Mouse (Mus musculus) cerebral cortex, adult 2 months (tissue): ENCODE data around the gene Apobr.

ENCODE experiments used
- whole genome bisulfite sequencing: fragments of 180-500 bp; shearing (Covaris S2); methylation state at CpG from one replicate; pipeline ENCODE4 v1.1.7; 2018; 5-methylcytosine and 5-hydroxymethylcytosine counted together

The Apobr gene

DNA sequence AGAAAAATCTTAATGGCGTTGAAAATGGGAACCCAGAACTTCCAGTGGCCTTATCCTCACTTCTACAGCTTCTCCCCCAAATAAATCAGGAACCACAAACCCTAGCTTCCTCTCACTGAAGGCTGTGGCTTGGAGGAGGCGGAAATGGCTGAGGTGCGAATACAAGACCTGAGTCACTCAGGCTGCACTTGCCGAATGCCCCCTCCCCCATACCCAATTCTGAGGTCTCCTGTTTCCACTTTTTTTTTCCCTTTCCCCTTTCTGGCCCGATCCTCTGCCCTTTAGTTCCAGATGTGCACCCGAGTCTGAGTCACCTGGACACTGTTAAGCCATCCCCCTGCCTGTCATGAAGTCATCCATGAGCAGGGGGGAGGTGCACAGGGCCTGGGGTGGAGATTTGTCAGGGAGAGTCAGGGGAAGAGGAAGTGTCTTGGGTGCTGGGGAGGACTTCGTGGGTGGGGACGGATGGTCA lies at the start of gene Apobr:
TSS of gene Apobr (plus strand) at position 437 of the 472 bp plus-strand sequence.
- 75% methylated on average over 8 of the region's 8 CpGs for WGBS

DNA sequence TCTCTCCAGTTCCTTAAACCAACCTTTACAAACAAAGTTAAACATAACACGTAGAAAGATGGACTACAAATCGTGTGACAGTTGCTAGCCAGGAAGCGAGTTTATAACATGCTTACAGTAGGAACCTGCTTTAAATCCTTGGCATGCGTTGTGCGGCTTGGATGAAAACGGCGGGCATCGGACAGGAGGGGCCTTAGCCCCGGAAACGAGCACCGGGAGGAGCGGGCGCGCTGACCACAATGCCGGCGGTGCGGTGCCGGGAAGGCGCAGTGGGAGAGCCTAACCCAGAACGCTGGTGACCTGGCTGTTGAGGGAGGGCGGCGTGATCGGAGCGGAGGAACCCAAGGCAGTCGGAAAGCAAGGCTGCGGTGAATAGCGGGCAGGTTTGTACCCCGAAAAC lies 49.0 kb upstream of the Apobr start:
- 3% methylated on average over 28 of the region's 28 CpGs for WGBS

DNA sequence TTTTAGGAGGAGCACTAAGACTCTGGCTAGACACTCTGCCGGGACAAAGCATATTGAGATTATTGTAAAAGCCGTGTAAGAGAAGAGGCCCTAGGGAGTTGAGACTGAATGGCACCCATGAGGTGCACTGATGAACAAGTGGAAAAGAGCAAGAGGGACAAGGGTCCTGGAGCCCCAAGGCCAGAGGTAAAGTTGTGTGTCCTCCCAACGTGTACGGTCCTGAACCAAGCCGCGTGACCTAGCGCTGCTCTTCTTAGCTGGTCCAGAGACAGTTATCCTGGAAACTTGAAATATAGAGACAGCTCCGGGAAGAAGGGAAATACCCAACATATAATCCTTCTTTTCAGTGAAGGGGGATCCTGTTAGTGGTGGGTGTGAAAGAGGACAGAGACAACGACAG lies 48.3 kb upstream of the Apobr start:
- 56% methylated on average over 9 of the region's 9 CpGs for WGBS

DNA sequence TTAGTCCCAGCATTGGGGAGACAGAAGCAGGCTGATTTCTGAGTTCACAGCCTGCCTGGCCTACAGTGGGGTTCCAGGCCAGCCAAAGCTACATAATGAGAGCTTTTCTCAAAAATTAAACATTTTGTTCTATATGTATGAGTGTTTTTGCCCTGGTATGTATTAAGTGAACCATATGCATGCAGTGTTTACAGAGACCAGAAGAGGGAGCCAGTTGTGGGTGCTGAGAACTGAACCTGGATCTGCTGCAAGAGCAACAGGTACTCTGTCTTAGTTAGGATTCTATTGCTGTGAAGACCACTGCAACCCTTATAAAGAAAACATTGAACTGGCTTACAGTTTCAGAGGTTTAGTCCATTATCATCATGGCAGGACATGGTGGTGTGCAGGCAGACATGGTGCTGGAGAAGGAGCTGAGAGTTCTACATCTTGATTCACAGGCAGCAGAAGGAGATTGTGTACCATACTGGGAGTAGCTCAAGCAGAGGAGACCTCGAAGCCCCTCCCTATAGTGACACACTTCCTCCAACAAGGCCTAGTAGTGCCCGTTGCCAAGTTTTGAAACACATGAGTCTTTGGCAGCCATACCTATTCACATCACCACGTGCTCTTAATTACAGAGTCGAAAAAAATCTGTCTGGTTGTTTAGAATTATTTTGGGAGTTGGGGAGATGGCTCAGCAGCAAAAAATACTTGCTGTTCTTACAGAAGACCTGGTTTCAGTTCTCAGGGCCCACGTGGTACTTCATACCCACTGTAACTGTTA lies 46.7 kb upstream of the Apobr start:
- WGBS, result 39% methylated on average over 5 of the region's 5 CpGs

DNA sequence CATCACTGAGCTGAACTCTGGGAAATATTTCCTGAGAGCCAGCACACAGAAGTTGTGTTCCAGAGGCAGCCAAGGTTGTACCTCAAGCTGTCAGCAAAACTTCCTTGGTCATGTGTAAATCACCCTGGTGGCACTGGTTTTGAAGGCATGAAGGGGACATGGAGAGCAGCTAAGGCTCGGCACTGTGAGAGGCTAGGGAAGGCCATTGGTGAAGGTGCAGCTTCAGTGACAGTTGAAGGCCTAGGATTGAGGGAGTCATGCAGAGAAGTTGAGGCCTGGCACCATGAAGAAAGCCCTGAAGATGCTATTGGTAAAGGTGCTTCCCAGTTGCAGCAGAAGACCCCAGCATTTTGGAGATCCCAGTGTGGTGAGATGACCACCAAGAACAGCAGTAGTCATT lies 43.1 kb upstream of the Apobr start:
- 96% methylated on average over 1 of the region's 1 CpGs for WGBS

DNA sequence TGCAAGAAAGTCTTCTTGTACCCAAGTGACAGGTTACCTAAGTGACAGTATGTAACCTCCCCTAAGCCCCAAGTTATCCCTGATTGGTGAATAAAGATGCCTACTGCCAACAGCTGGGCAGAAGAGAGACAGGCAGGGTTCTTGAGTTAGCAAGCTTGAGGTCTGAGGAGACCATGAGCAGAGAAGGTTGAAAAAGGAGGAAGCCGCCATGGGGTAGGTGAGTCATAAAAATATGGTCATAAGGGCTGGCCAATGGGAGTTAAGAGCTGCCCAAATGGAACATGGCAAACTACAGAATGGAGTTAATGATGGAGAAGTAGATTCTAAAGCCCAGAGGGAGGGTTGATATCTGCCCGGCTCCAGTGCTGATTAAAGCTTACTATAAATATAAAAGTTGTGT lies 39.1 kb upstream of the Apobr start:
- 80% methylated on average over 2 of the region's 2 CpGs for WGBS

DNA sequence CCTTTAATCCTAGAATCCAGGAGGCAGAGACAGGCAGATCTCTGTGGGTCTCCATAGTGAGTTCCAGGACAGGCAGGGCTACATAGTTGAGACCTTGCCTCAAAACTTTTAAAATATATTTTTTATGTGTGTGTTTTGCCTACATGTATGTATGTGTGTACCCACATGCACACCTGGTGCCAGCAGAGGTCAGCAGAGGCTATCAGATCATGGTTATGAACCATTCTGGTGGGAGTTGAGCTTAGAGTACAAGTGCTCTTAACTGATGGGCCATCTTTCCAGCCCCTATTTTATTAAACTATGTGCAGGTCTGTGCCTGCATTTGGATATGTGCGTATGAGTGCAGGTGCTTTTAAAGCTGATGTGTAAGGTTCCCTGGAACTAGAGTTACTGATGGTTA lies 29.9 kb upstream of the Apobr start:
- 95% methylated on average over 1 of the region's 1 CpGs for WGBS

DNA sequence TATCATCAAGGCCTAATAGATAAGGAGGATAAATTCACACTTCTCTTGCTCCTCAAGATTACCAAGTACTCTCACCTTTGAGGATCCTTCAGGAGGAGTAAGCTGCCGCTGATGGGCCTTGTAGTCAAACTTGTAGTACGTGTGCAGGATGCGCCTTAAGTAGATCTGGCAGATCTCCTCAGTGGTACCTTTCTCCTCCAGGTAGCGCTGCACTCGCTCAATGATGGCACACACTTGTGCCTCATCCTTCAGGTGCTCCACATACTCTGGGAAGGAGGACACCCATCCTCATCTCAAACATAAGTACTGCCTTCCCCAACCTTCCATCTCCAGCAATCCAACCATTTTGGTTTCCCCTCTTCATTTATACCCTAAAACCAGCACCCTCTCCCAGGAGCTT lies 28.1 kb upstream of the Apobr start:
- 97% methylated on average over 5 of the region's 5 CpGs for WGBS

DNA sequence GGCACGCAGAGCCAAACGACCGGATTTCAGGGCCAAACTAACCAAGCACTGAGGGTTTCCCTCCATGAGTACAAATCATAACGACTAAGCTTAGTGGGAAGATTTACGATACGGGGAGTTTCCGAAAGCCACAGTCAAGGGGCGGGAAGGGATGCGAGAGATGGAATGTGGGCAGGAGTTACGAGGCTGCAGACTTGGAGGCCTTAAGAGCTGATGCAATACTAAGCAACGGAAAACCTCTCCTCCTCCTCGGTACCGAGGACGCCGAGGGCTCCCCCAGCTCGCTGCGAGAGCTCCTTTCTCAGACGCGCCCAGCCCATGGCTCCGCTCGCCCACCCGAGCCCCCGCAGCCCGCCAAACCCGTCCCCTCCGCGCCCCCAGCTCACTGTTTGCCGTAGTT lies 19.0 kb upstream of the Apobr start:
- under 1% methylated on average over 28 of the region's 28 CpGs for WGBS

DNA sequence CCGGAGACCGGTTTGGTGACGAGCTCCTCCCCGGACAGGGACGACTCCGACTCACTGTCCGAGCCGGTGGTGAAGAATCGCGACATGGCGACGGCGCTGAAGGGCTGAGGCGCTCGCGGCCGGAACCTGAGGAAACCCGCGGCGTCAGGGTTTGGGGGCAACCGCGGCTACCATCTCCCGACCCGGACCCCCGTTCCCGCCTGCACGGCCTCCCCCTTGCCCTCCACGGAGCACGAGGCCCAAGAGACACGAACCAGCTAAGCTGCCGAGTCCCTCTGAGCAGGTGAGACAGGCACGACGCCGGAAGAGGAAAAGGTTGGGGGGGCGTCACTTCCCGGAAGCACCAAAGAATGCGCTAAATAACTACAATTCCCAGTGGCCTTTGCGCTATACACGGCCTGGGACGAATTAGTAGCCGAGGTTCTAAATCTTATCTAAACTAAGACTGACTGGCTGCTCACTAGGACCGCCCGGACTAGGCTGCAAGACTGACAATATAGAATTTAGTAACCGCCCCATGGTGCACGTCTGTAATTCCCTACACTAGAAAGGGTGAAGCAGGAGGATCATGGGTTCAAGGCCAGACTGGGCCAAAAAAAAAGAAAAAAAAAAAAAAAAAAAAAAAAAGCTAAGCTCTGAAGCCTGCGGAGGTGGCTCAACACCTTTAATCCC lies 18.5 kb upstream of the Apobr start, which contains the start of gene Eif3c:
TSS of gene Eif3c (minus strand) at position 318 of the 672 bp plus-strand sequence.
- WGBS, result under 1% methylated on average over 46 of the region's 46 CpGs

DNA sequence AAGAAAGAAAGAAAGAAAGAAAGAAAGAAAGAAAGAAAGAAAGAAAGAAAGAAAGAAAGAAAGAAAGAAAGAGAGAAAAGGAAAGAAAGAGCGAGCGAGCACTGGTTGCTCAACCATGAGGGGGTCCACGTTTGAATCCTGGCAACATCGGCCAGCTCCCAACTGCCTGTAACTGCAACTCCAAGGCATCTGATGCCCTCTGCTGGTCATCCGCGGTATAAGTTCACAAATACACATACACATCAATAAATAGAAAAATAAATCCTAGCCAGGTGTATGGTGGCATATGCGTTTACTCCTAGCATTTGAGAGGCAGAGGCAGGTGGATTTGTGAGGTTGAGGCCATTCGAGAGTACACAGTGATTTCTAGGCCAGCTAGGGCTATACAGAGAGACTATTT lies 7.8 kb upstream of the Apobr start:
- 59% methylated on average over 8 of the region's 8 CpGs for WGBS

DNA sequence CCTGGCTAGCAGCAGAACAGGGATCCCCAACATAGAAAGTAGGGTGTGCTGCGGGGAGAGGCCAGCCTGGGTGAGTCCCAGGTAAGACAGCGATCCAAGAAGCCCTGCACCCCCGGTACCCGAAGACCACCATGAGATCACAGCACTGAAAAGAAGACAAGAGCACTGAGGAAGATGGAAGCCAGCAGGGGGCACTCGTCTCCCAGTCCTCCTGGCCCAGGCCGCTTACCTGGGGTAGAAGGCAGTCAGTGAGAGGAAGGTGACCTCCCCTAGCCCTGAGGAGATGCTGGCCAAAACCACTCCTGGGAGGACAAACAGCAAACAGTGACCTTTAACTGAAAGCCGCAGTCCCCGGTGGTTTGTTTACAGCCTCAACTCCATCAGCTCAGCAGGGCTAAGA lies 5.6 kb upstream of the Apobr start:
- WGBS, result 70% methylated on average over 8 of the region's 8 CpGs

DNA sequence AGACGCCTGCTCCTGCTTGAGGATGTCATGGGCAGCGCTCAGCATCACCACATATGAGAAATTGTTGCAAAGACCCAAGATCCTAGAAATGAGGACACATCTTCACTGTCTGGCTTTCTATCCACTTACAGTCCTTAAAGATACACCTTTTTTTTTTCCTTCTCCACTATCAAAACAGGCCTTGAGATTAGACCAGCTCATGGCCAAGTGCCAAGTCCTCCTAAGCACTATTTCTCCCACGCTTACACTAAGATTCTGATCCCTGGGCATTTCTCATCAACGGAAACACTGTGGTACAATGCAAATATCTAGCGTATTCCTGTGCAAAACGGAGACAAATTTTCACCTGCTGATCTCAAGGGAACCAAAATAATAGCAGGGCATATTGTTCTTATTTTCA lies 3.1 kb upstream of the Apobr start:
- 72% methylated on average over 6 of the region's 6 CpGs for WGBS

DNA sequence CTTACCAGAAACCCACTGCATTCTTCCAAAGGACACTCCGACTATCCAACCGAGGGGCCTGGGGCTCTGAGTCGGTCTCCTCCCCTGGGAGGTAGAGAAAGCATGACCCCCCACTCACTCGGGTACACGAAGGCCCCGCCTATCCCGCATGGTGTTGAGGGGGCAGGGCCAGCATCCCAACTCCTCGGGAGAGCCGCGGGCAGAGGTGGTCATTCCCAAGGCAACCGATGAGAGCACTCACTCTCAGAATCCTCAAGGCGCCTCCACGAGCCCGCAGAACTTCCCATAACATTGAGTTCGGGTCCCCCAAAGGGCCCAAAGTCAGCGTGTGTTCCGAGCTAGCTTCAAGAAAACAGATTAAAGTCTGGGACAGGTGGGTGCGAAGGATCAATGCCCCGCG lies 2.0 kb upstream of the Apobr start:
- WGBS, result 3% methylated on average over 20 of the region's 20 CpGs

DNA sequence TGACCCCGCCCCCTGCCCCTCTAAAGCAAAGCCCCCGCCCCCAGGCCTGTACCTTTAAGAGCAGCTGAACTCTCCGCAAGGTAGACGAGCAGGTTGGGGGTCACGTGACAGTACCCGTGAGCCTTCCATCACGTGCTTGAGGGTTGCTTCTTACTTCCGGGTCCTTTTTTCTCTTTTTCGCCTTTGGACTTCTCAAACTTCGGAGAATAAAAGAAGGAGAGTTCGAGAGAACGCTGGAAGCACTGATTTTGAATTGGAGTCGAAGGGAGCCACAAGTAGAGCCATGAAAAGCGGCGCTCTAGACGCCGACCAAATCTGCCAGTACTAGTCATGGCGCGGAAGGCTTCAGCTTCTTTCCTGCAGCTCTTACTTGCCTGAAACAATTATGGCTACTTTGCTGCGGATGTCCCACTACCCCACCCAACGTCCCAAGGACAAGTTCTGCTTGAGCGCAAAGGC lies 1.5 kb upstream of the Apobr start:
- under 1% methylated on average over 22 of the region's 22 CpGs for WGBS

DNA sequence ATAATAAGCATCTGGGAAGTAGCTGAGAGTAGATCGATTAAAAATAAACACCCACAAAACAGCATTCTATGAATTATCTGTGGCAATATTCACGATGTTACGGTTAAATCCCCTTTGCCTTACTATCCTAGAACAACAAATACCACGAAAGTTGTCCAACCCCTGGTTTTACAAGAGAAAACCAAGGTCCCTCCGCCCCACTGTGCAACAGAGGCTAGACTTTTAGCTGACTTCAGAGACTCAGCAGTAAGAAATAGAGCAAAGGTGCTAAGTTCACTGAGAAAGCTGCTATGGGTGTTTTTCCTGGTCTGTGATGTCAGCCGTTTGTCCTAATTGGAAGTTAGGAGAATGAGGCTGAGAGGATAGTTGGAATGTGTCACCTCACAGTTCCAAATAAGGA lies 981 bp upstream of the Apobr start:
- 56% methylated on average over 6 of the region's 6 CpGs for WGBS

DNA sequence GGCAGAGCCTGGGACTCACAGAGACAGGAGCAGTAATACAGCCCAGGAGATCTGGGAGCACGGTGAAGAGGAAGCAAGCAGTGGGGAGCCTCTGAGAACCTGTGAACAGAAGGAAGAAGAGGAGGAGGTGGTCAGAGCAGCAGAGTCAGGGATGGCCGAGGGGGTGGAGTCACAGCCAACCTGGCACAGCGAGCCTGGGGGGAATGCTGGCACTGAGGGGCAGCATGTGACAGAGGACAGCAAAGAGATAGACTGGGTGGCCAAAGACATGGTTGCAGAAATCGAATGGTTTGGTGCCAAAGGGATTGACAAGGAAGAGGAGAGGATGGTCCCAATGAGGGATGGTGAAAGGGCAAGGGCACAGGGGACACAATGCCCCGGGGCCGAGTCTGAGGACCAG lies 975 bp downstream of the Apobr start, which contains the start of gene Cln3:
TSS of gene Cln3 (minus strand) at position 101 of the 400 bp plus-strand sequence.
- 71% methylated on average over 6 of the region's 6 CpGs for WGBS

DNA sequence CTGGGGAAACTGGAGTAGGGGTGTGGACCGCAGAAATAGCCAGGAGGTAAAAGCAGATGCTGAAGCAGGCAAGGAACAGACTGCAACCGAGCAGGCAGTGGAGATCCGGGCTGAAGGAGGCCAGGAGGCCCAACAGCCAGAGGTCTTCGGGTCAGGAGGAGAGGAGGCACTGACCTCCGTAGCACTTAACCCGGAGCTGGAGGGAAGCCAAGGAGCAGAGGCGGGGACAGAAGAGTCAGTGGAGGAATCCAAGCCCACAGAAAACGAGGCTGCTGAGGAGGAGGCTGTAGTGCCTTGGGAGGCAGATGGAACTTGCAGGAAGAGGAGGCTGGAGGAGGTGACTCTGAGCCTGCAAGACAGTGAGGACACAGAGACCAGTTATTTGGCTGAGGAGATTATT lies 2.1 kb downstream of the Apobr start:
- WGBS, result 51% methylated on average over 8 of the region's 8 CpGs

DNA sequence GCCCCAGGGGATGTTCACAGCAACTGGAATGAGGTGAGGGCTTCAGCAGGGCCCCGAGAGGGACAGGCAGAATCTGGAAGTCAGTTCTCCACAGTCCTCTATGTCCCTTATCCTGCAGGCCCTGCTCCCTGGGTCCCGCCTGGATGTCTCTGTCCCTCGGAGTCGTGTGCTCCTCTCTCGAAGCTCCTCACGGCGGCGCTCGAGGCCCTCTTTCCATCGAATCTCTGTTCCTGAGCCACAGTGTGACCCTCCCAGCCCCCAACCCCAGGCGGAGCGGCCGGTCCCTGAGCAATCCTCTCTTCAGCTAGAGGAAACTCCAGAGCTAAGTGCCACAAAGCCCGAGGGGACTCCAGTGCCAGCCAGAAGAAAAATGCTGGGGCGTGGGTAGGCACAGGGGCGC lies 3.0 kb downstream of the Apobr start:
- WGBS, result 23% methylated on average over 16 of the region's 16 CpGs

DNA sequence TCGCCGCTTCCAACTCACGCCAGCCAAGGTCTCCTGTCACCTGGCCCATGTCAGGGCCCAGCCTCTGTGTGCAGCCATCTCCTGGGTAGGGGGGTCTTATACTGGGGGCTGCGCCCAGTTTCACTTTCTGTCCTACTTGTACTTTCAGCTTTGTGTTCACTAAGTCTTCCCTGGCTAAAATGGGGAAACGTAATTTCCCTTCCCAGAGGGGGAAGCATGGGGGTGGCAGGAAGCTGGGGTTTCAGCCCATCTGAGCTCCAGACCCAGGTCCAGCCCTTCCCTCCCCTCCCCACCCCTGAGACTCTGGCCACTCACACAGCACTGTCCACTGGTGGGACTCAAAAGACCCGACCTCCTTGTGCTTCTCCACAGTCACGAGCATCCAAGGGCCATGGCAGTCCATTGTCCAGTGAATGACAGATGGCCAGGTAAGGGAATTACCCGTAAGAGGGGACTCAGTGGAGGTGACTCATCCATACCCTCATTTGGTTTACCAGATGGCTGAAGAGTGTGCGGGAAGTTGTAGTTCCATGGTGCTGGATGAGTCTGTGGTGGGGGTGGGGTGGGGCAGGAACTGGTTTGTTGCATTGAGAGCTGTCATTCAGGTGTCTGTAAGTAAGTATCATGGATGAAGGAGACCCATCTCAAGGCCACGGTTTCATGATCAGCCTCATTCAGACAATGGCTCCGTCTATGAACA lies 10.3 kb downstream of the Apobr start, which contains the start of gene Il27:
TSS of gene Il27 (minus strand) at position 80 of the 700 bp plus-strand sequence.
- WGBS, result 77% methylated on average over 11 of the region's 11 CpGs

DNA sequence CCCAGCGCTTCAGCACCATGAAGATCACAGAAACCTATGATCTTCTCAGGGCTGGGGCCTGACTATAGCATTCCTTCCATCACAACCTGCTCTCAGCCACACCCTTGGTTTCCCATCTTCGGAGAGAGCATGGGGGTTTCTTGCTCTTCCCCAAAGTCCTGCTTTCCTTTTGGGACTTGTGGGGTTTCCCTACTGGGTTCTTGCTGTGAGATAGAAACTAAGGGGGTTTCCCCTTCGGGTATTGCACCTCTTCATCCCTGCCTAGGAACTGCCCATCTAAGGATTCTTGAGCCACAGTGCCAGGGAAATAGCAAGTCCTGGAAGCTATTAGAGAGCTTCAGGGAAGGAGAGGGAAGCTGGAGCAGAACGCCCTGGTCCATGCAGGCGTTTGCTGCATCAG lies 11.1 kb downstream of the Apobr start:
- WGBS, result 81% methylated on average over 5 of the region's 5 CpGs

DNA sequence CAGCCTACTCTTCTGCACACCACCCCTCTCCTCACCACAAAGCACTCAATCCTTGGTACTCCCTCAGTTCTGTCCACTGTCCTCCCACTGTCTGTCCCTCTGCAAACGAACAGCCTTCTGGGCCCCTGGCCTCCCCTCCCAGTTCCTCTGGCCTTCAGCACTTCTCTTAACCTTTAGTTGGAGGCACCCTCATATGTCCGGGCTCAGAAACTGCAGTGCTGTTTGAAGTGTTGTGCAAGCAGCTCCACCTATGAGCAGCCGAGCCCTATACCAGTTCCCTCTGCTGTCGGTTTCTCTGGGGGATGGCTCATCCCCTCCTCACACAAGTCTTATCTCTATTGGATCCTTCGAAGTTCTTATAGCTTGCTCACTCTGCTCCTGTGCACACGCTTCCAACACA lies 11.7 kb downstream of the Apobr start:
- 80% methylated on average over 6 of the region's 6 CpGs for WGBS
